Mouse (Mus musculus) midbrain, postnatal 0 days (tissue): ENCODE measurements around the gene Ddc. TPM values are rescaled to one million over a fixed set of nuclear protein-coding genes. Genes with fewer than 3 reads are reported as not detected.

Experiments used
- ATAC-seq: fragments of 200-750 bp; cut with Nextera tagmentation; 2 replicates; pipeline ENCODE4 v1.8.0; 2017; ENCODE audit warnings: moderate number of reproducible peaks, mild to moderate bottlenecking, moderate TSS enrichment, moderate library complexity; ENCODE audit not compliant: low FRiP score
- DNase-seq: peaks from one replicate; pipeline ENCODE4 v3.0.0-alpha.2; 2015; ENCODE audit warnings: low spot score
- H3K27ac ChIP-seq: fragments of 300-500 bp; sonication (generic); 2 replicates; pipeline ENCODE4 v1.5.1; 2014; ENCODE audit warnings: low read depth, mild to moderate bottlenecking, low read length, mixed read lengths
- H3K27me3 ChIP-seq: fragments of 300-500 bp; sonication (generic); 2 replicates; pipeline ENCODE4 v1.6.1; 2014; ENCODE audit warnings: low read length, control low read depth, mixed read lengths; ENCODE audit not compliant: insufficient read depth
- H3K36me3 ChIP-seq: fragments of 300-500 bp; sonication (generic); 2 replicates; pipeline ENCODE4 v1.6.1; 2014; ENCODE audit warnings: low read length, control low read depth, mixed read lengths; ENCODE audit not compliant: insufficient read depth
- H3K4me1 ChIP-seq: fragments of 300-500 bp; sonication (generic); 2 replicates; pipeline ENCODE4 v1.6.1; 2014; ENCODE audit warnings: mild to moderate bottlenecking, control low read depth, antibody characterized with exemption, low read length, mixed read lengths; ENCODE audit not compliant: insufficient read depth
- H3K4me2 ChIP-seq: fragments of 300-500 bp; sonication (generic); 2 replicates; pipeline ENCODE4 v1.6.1; 2014; ENCODE audit warnings: low read depth, mild to moderate bottlenecking, low read length, mixed read lengths; ENCODE audit not compliant: poor library complexity, severe bottlenecking
- H3K4me3 ChIP-seq: fragments of 300-500 bp; sonication (generic); 2 replicates; pipeline ENCODE4 v1.5.1; 2014; ENCODE audit warnings: low read depth, mild to moderate bottlenecking, low read length, moderate library complexity
- H3K9ac ChIP-seq: fragments of 300-500 bp; sonication (generic); replicated peaks from 2 replicates; pipeline ENCODE4 v1.6.1; 2014; ENCODE audit warnings: mild to moderate bottlenecking, low read length, moderate library complexity, mixed read lengths; ENCODE audit not compliant: poor library complexity, severe bottlenecking
- H3K9me3 ChIP-seq: fragments of 300-500 bp; sonication (generic); 2 replicates; pipeline ENCODE4 v1.6.1; 2016; ENCODE audit warnings: low read length, control low read depth
- CTCF ChIP-seq: IDR thresholded peaks from 2 replicates; pipeline ENCODE4 v1.5.1; 2016; ENCODE audit warnings: antibody characterized with exemption, mild to moderate bottlenecking
- WGBS: fragments of 180-500 bp; shearing (Covaris S2); extraction: QIAGEN DNeasy Blood & Tissue Kit; methylation state at CpG from one replicate; pipeline ENCODE4 v1.1.7; 2014; 5-methylcytosine and 5-hydroxymethylcytosine counted together
- polyA plus RNA-seq: library from polyadenylated mRNA; unstranded; fragments of >200 nt; fragmentation: Nextera tagmentation; extraction: Ambion mirVana; gene quantifications from 2 replicates; pipeline ENCODE4 v1.2.1, GENCODE M21; 2015
- total RNA-seq: library from RNA; depleted of rRNA; stranded (reverse); fragments of >200 nt; gene quantifications from 2 replicates; pipeline ENCODE4 v1.2.3, GENCODE M21; 2014

The Ddc gene
- total and polyA plus RNA-seq, 2 experiments from 2014 or later, result 23.0 to 27.4 TPM

GRCm38 (mm10) chr11:11878278-11878980 lies 19.5 kb downstream of the Ddc start:
- Histone ChIP-seq H3K9me3 (no peaks in the 10 kb centered on the region), H3K36me3 (no peaks in the 10 kb centered on the region), H3K4me2 (no peak overlapping the region), H3K9ac (no peak overlapping the region), H3K4me3 (no peak overlapping the region), H3K27me3 (no peaks in the 10 kb centered on the region), H3K4me1 (no peaks in the 10 kb centered on the region), H3K27ac (no peak overlapping the region)
- 0 out of 2 replicates have a peak, but pooled peaks have one; percentile 23 for ATAC-seq
- no peak for DNase-seq
- TF ChIP-seq CTCF, result no peak
- WGBS, result 18% methylated on average over 9 of the region's 11 CpGs

- H3K27ac ChIP-seq, result no peak overlapping the region
- no peaks in the 10 kb centered on the region for H3K4me1 ChIP-seq
- no peaks in the 10 kb centered on the region for H3K36me3 ChIP-seq
- 53% methylated on average over 4 of the region's 4 CpGs for WGBS
- no peak overlapping the region for H3K9ac ChIP-seq
- DNase-seq (no peak), ATAC-seq (no peak)
- H3K9me3 ChIP-seq, result no peaks in the 10 kb centered on the region
- no peak overlapping the region for H3K4me3 ChIP-seq
- no peak overlapping the region for H3K4me2 ChIP-seq
- TF ChIP-seq CTCF, result no peak
- H3K27me3 ChIP-seq, result no peaks in the 10 kb centered on the region
Observed at GRCm38 (mm10) chr11:11877891-11878277, 20.1 kb downstream of the Ddc start.

GRCm38 (mm10) chr11:11876366-11876765 lies 21.6 kb downstream of the Ddc start:
- Histone ChIP-seq H3K9me3 (no peaks in the 10 kb centered on the region), H3K36me3 (no peaks in the 10 kb centered on the region), H3K4me2 (no peak overlapping the region), H3K4me3 (no peak overlapping the region), H3K27ac (no peak overlapping the region), H3K4me1 (no peaks in the 10 kb centered on the region), H3K27me3 (no peaks in the 10 kb centered on the region), H3K9ac (no peak overlapping the region)
- no peak for TF ChIP-seq CTCF
- ATAC-seq (no peak), DNase-seq (no peak)
- WGBS, result 93% methylated on average over 3 of the region's 3 CpGs

GRCm38 (mm10) chr11:11875230-11875629 lies 22.7 kb downstream of the Ddc start:
- no peaks in the 10 kb centered on the region for H3K27me3 ChIP-seq
- H3K27ac ChIP-seq, result no peak overlapping the region
- H3K4me1 ChIP-seq, result no peaks in the 10 kb centered on the region; the same call in 1 of the 2 replicates
- TF ChIP-seq CTCF, result no peak
- no peak overlapping the region for H3K4me3 ChIP-seq
- DNase-seq, result no peak
- no peaks in the 10 kb centered on the region for H3K9me3 ChIP-seq
- H3K4me2 ChIP-seq, result no peak overlapping the region
- no peak overlapping the region for H3K9ac ChIP-seq
- no peaks in the 10 kb centered on the region for H3K36me3 ChIP-seq
- ATAC-seq, result no peak
- 100% methylated on average over 2 of the region's 2 CpGs for WGBS

- Histone ChIP-seq H3K4me1 (no peaks in the 10 kb centered on the region; the same call in 1 of the 2 replicates), H3K4me3 (no peak overlapping the region), H3K9me3 (no peaks in the 10 kb centered on the region), H3K4me2 (no peak overlapping the region), H3K9ac (no peak overlapping the region), H3K27me3 (no peaks in the 10 kb centered on the region), H3K27ac (no peak overlapping the region), H3K36me3 (no peaks in the 10 kb centered on the region)
- 40% methylated on average over 20 of the region's 20 CpGs for WGBS
- ATAC-seq (no peak), DNase-seq (no peak)
- TF ChIP-seq CTCF, result no peak
Observed at GRCm38 (mm10) chr11:11873023-11873908, 24.7 kb downstream of the Ddc start.
